8 mouse cellular contexts compared by ENCODE assay signal in genomic region chr11:75732434-75733226, GRCm38 (mm10). TPM values are rescaled to one million over a fixed set of nuclear protein-coding genes. Genes with fewer than 3 reads are reported as not detected.
DNase-seq lines count a peak whose midpoint lies in the region; ATAC-seq lines count a peak whose summit lies in the region.

Gene Ywhae (plus strand): TSS chr11:75732869.

- intact Hi-C loops in gastrocnemius, postnatal 14 days (cut with DNase I; ENCODE audit: low total_unique reads): no loop called here
- intact Hi-C loops in left cerebral cortex, postnatal 10 days (cut with DNase I): no loop called here

- peak; percentile 83 for ATAC-seq in inflammation-experienced regulatory T-cells, adult 6 months
- ATAC-seq in megakaryocyte-erythroid progenitor cell, adult 5-6 weeks (replicated peaks; ENCODE audit: low FRiP score, low TSS enrichment, poor library complexity, severe bottlenecking): peak; percentile 90

- peak; percentile 92 for DNase-seq in adipocyte (ENCODE audit: low spot score)
- DNase-seq in embryo, embryonic 10 days (ENCODE audit: low spot score): peak; percentile 95
- DNase-seq in gastrocnemius, postnatal 14 days: peak; percentile 91
- peak; percentile 87 to 94 for DNase-seq in left cerebral cortex, postnatal 10 days (ENCODE audit: extremely low spot score in 1 of 2, low spot score in 2 of 2)
- peak; percentile 90 for DNase-seq in right cerebral cortex, postnatal 25 days
- DNase-seq in yolk sac, embryonic 10.5 days (ENCODE audit: low spot score): peak; percentile 98

RNA-seq across cellular contexts. Expression of gene Ywhae, which starts in this region (rescaled TPM):
- total RNA-seq in gastrocnemius, postnatal 14 days (2021): 100 to 1,000 TPM; 633 to 674 TPM
- 100 to 1,000 TPM; 347 to 645 (median 394) TPM for polyA plus RNA-seq in inflammation-experienced regulatory T-cells, adult 6 months (2017; shearing (Covaris generic))
- total RNA-seq in left cerebral cortex, postnatal 10 days (2021): 1,000 to 10,000 TPM; 1,585 to 1,598 TPM
- total RNA-seq in megakaryocyte-erythroid progenitor cell, adult 5-6 weeks (2014; fragmentation: Nextera tagmentation): 346 and 395 TPM in 2 replicates
- 314 and 400 TPM in 2 replicates for total RNA-seq in megakaryocyte-erythroid progenitor cell, adult 5-6 weeks (2017)

Comparison
In these comparisons a context has a peak if more than half of its experiments do, and no peak if none do; other contexts are left out.
1. Peak in every context shown above with its lines: DNase-seq and ATAC-seq.